Mouse (Mus musculus): ENCODE results near the gene Tek. TPM values are rescaled to one million over a fixed set of nuclear protein-coding genes. Genes with fewer than 3 reads are reported as not detected.
"Not testable (repeated sequence)": the region's sequence is repeated elsewhere in the genome, so short reads cannot be mapped to it uniquely, and the experiment has no call there.

The Tek gene
- not detected in 3 replicates for total RNA-seq (2017)

- ATAC-seq (replicated peaks; ENCODE audit: insufficient number of reproducible peaks, low FRiP score, low TSS enrichment, poor library complexity, severe bottlenecking), result no peak
Observed at GRCm38 (mm10) chr4:94738838-94739731, at the start of gene Tek. Gene Tek, plus strand, starts transcription at chr4:94739289.

- ATAC-seq (replicated peaks; ENCODE audit: insufficient number of reproducible peaks, low FRiP score, low TSS enrichment, poor library complexity, severe bottlenecking), result not testable (repeated sequence)
Observed at GRCm38 (mm10) chr4:94689804-94690203, 49.3 kb upstream of the Tek start.

- no peak for ATAC-seq (replicated peaks; ENCODE audit: insufficient number of reproducible peaks, low FRiP score, low TSS enrichment, poor library complexity, severe bottlenecking)
Observed at GRCm38 (mm10) chr4:94691078-94691477, 48.0 kb upstream of the Tek start.

- no peak for ATAC-seq (replicated peaks; ENCODE audit: insufficient number of reproducible peaks, low FRiP score, low TSS enrichment, poor library complexity, severe bottlenecking)
Observed at GRCm38 (mm10) chr4:94692175-94692574, 46.9 kb upstream of the Tek start.

GRCm38 (mm10) chr4:94696368-94696767 lies 42.7 kb upstream of the Tek start:
- ATAC-seq (replicated peaks; ENCODE audit: insufficient number of reproducible peaks, low FRiP score, low TSS enrichment, poor library complexity, severe bottlenecking), result no peak

- no peak for ATAC-seq (replicated peaks; ENCODE audit: insufficient number of reproducible peaks, low FRiP score, low TSS enrichment, poor library complexity, severe bottlenecking)
Observed at GRCm38 (mm10) chr4:94711002-94711401, 28.1 kb upstream of the Tek start.

- ATAC-seq (replicated peaks; ENCODE audit: insufficient number of reproducible peaks, low FRiP score, low TSS enrichment, poor library complexity, severe bottlenecking), result no peak
Observed at GRCm38 (mm10) chr4:94711426-94711825, 27.7 kb upstream of the Tek start.

- ATAC-seq (replicated peaks; ENCODE audit: insufficient number of reproducible peaks, low FRiP score, low TSS enrichment, poor library complexity, severe bottlenecking), result no peak
Observed at GRCm38 (mm10) chr4:94713741-94714140, 25.3 kb upstream of the Tek start.

GRCm38 (mm10) chr4:94715166-94715565 lies 23.9 kb upstream of the Tek start:
- no peak for ATAC-seq (replicated peaks; ENCODE audit: insufficient number of reproducible peaks, low FRiP score, low TSS enrichment, poor library complexity, severe bottlenecking)

- ATAC-seq (replicated peaks; ENCODE audit: insufficient number of reproducible peaks, low FRiP score, low TSS enrichment, poor library complexity, severe bottlenecking), result no peak
Observed at GRCm38 (mm10) chr4:94725799-94726198, 13.3 kb upstream of the Tek start.

- no peak for ATAC-seq (replicated peaks; ENCODE audit: insufficient number of reproducible peaks, low FRiP score, low TSS enrichment, poor library complexity, severe bottlenecking)
Observed at GRCm38 (mm10) chr4:94732721-94733120, 6.4 kb upstream of the Tek start.

- no peak for ATAC-seq (replicated peaks; ENCODE audit: insufficient number of reproducible peaks, low FRiP score, low TSS enrichment, poor library complexity, severe bottlenecking)
Observed at GRCm38 (mm10) chr4:94737326-94738295, 1.5 kb upstream of the Tek start.

GRCm38 (mm10) chr4:94741824-94742223 lies 2.7 kb downstream of the Tek start:
- no peak for ATAC-seq (replicated peaks; ENCODE audit: insufficient number of reproducible peaks, low FRiP score, low TSS enrichment, poor library complexity, severe bottlenecking)

- no peak for ATAC-seq (replicated peaks; ENCODE audit: insufficient number of reproducible peaks, low FRiP score, low TSS enrichment, poor library complexity, severe bottlenecking)
Observed at GRCm38 (mm10) chr4:94745749-94746148, 6.7 kb downstream of the Tek start.

- no peak for ATAC-seq (replicated peaks; ENCODE audit: insufficient number of reproducible peaks, low FRiP score, low TSS enrichment, poor library complexity, severe bottlenecking)
Observed at GRCm38 (mm10) chr4:94746387-94746811, 7.3 kb downstream of the Tek start.

- ATAC-seq (replicated peaks; ENCODE audit: insufficient number of reproducible peaks, low FRiP score, low TSS enrichment, poor library complexity, severe bottlenecking), result no peak
Observed at GRCm38 (mm10) chr4:94747338-94747737, 8.2 kb downstream of the Tek start.

GRCm38 (mm10) chr4:94752512-94752911 lies 13.4 kb downstream of the Tek start:
- ATAC-seq (replicated peaks; ENCODE audit: insufficient number of reproducible peaks, low FRiP score, low TSS enrichment, poor library complexity, severe bottlenecking), result no peak

GRCm38 (mm10) chr4:94765217-94765616 lies 26.1 kb downstream of the Tek start:
- ATAC-seq (replicated peaks; ENCODE audit: insufficient number of reproducible peaks, low FRiP score, low TSS enrichment, poor library complexity, severe bottlenecking), result no peak

GRCm38 (mm10) chr4:94766176-94766575 lies 27.1 kb downstream of the Tek start:
- no peak for ATAC-seq (replicated peaks; ENCODE audit: insufficient number of reproducible peaks, low FRiP score, low TSS enrichment, poor library complexity, severe bottlenecking)

All from monocyte, adult 5-6 weeks (primary cell).